Mouse (Mus musculus) MEL (cell line): Measurements from ENCODE around the gene Agfg2. TPM values are rescaled to one million over a fixed set of nuclear protein-coding genes. Genes with fewer than 3 reads are reported as not detected.

Experiments
- DNase-seq: peaks from one replicate; pipeline ENCODE4 v3.0.0; 2011; ENCODE audit warnings: low read depth, low spot score
- H3K27ac ChIP-seq: 2 replicates; pipeline ENCODE4 v1.5.1; 2012; ENCODE audit warnings: low read depth, mild to moderate bottlenecking, control low read depth, low read length, moderate library complexity; ENCODE audit not compliant: control insufficient read depth
- H3K27me3 ChIP-seq, 2 experiments: fragments of 150-350 bp in 1 of 2; sonication (generic) in 1 of 2; 2 replicates each; pipeline ENCODE4 v1.6.1; 2012; ENCODE audit warnings: low read length in 2 of 2, mild to moderate bottlenecking in 2 of 2, improper control_type of control experiment in 1 of 2, moderate library complexity in 1 of 2; ENCODE audit not compliant: insufficient read depth in 2 of 2, control insufficient read depth in 1 of 2
- H3K36me3 ChIP-seq, 2 experiments: 2 replicates each; pipeline ENCODE4 v1.6.1; 2012 to 2014; ENCODE audit warnings: low read length in 2 of 2, improper control_type of control experiment in 1 of 2, inconsistent platforms in 1 of 2, mild to moderate bottlenecking in 1 of 2; ENCODE audit not compliant: insufficient read depth in 2 of 2, control insufficient read depth in 1 of 2
- H3K4me1 ChIP-seq, 2 experiments: fragments of 150-350 bp in 1 of 2; sonication (generic) in 1 of 2; 2 replicates each; pipeline ENCODE4 v1.6.1; 2012; ENCODE audit warnings: low read length in 2 of 2, improper control_type of control experiment in 1 of 2, mild to moderate bottlenecking in 1 of 2; ENCODE audit not compliant: insufficient read depth in 2 of 2, control insufficient read depth in 1 of 2
- H3K4me3 ChIP-seq, 2 experiments: fragments of 150-350 bp in 1 of 2; sonication (generic) in 1 of 2; 2 replicates each; pipeline ENCODE4 v1.5.1; 2012; ENCODE audit warnings: low read depth in 2 of 2, low read length in 2 of 2, mild to moderate bottlenecking in 2 of 2, moderate library complexity in 2 of 2, control low read depth in 1 of 2, improper control_type of control experiment in 1 of 2; ENCODE audit not compliant: control insufficient read depth in 1 of 2, insufficient read depth in 1 of 2
- H3K79me2 ChIP-seq: 2 replicates; pipeline ENCODE4 v1.6.1; 2012; ENCODE audit warnings: mild to moderate bottlenecking, low read length, moderate library complexity; ENCODE audit not compliant: control insufficient read depth, poor library complexity, insufficient read depth
- H3K9ac ChIP-seq: 2 replicates; pipeline ENCODE4 v1.6.1; 2012; ENCODE audit warnings: low read depth, mild to moderate bottlenecking, control low read depth, low read length, moderate library complexity; ENCODE audit not compliant: control insufficient read depth, poor library complexity, severe bottlenecking
- H3K9me3 ChIP-seq: fragments of 150-350 bp; sonication (generic); replicated peaks from 2 replicates; pipeline ENCODE4 v1.6.1; 2012; ENCODE audit warnings: mild to moderate bottlenecking, low read length, improper control_type of control experiment, moderate library complexity; ENCODE audit not compliant: insufficient read depth
- BHLHE40 ChIP-seq: IDR thresholded peaks from 2 replicates; pipeline ENCODE4 v1.6.1; 2012; ENCODE audit warnings: low read depth, mild to moderate bottlenecking, inconsistent platforms, low read length, improper control_type of control experiment, borderline replicate concordance
- ELF1 ChIP-seq: IDR thresholded peaks from 2 replicates; pipeline ENCODE4 v1.6.1; 2014; ENCODE audit warnings: low read depth, mild to moderate bottlenecking, inconsistent platforms, low read length, improper control_type of control experiment, moderate library complexity
- EP300 ChIP-seq, 2 experiments: IDR thresholded peaks; 2 replicates each; pipeline ENCODE4 v1.6.1; 2011; ENCODE audit warnings: improper control_type of control experiment in 2 of 2, low read length in 2 of 2, low read depth in 1 of 2, mild to moderate bottlenecking in 1 of 2
- ETS1 ChIP-seq: IDR thresholded peaks from 2 replicates; pipeline ENCODE4 v1.6.1; 2012; ENCODE audit warnings: low read depth, mild to moderate bottlenecking, inconsistent platforms, low read length, improper control_type of control experiment, moderate library complexity
- GABPA ChIP-seq: IDR thresholded peaks from 2 replicates; pipeline ENCODE4 v1.6.1; 2012; ENCODE audit warnings: low read depth, mild to moderate bottlenecking, inconsistent platforms, low read length, improper control_type of control experiment, moderate library complexity
- GATA1 ChIP-seq: IDR thresholded peaks from 2 replicates; pipeline ENCODE4 v1.6.1; 2011; ENCODE audit warnings: low read depth, low read length, improper control_type of control experiment
- HCFC1 ChIP-seq: IDR thresholded peaks from 2 replicates; pipeline ENCODE4 v1.6.1; 2012; ENCODE audit warnings: low read depth, mild to moderate bottlenecking, inconsistent platforms, low read length, improper control_type of control experiment, moderate library complexity
- JUND ChIP-seq: IDR thresholded peaks from 2 replicates; pipeline ENCODE4 v1.6.1; 2011; ENCODE audit warnings: low read depth, mild to moderate bottlenecking, improper control_type of control experiment, low read length
- MAX ChIP-seq: IDR thresholded peaks from 2 replicates; pipeline ENCODE4 v1.6.1; 2011; ENCODE audit warnings: low read length, improper control_type of control experiment
- MXI1 ChIP-seq: IDR thresholded peaks from 2 replicates; pipeline ENCODE4 v1.6.1; 2011; ENCODE audit warnings: mild to moderate bottlenecking, low read depth, low read length, improper control_type of control experiment
- MYB ChIP-seq: IDR thresholded peaks from 2 replicates; pipeline ENCODE4 v1.6.1; 2011; ENCODE audit warnings: mild to moderate bottlenecking, low read depth, low read length, improper control_type of control experiment
- POLR2AphosphoS5 ChIP-seq: IDR thresholded peaks from 2 replicates; pipeline ENCODE4 v1.6.1; 2012; ENCODE audit warnings: low read depth, borderline replicate concordance, mild to moderate bottlenecking, inconsistent platforms, low read length, moderate library complexity, mixed read lengths
- RAD21 ChIP-seq: IDR thresholded peaks from 2 replicates; pipeline ENCODE4 v1.6.1; 2011; ENCODE audit warnings: mild to moderate bottlenecking, low read depth, low read length, improper control_type of control experiment
- RCOR1 ChIP-seq: IDR thresholded peaks from 2 replicates; pipeline ENCODE4 v1.6.1; 2012; ENCODE audit warnings: low read depth, mild to moderate bottlenecking, inconsistent platforms, low read length, improper control_type of control experiment
- SMC3 ChIP-seq: IDR thresholded peaks from 2 replicates; pipeline ENCODE4 v1.6.1; 2011; ENCODE audit warnings: low read depth, low read length, improper control_type of control experiment
- TCF12 ChIP-seq: IDR thresholded peaks from 2 replicates; pipeline ENCODE4 v1.6.1; 2014; ENCODE audit warnings: low read depth, mild to moderate bottlenecking, inconsistent platforms, low read length, improper control_type of control experiment, moderate library complexity
- UBTF ChIP-seq: IDR thresholded peaks from 2 replicates; pipeline ENCODE4 v1.6.1; 2012; ENCODE audit warnings: low read depth, mild to moderate bottlenecking, inconsistent platforms, low read length, improper control_type of control experiment, moderate library complexity, borderline replicate concordance; ENCODE audit not compliant: insufficient read depth
- ZC3H11A ChIP-seq: IDR thresholded peaks from 2 replicates; pipeline ENCODE4 v1.6.1; 2012; ENCODE audit warnings: low read depth, mild to moderate bottlenecking, inconsistent platforms, low read length, improper control_type of control experiment
- ZNF384 ChIP-seq: IDR thresholded peaks from 2 replicates; pipeline ENCODE4 v1.6.1; 2012; ENCODE audit warnings: low read depth, mild to moderate bottlenecking, inconsistent platforms, low read length, improper control_type of control experiment
- polyA plus RNA-seq, 2 experiments: library from polyadenylated mRNA; stranded (reverse) in 1 of 2; unstranded in 1 of 2; fragments of >175 nt in 1 of 2; fragments of >200 nt in 1 of 2; gene quantifications; 2 replicates each; pipeline versions ENCODE4 v1.2.1 to v1.2.4; 2012; ENCODE audit warnings: low replicate concordance in 2 of 2, low read depth in 1 of 2; ENCODE audit not compliant: insufficient read length in 2 of 2, insufficient read depth in 1 of 2, missing spikeins in 1 of 2
- total RNA-seq: library from RNA; depleted of rRNA; stranded (reverse); fragments of 300-350 nt; gene quantifications from 2 replicates; pipeline ENCODE4 v1.2.3, GENCODE M21; 2012

Agfg2 gene
- total and polyA plus RNA-seq, 3 experiments: 30.0 to 38.9 TPM; not detected in 1

GRCm38 (mm10) chr5:137715685-137716084, 31.2 kb upstream of the Agfg2 start:
- H3K27ac ChIP-seq: no peak overlapping the region
- H3K4me3 ChIP-seq: no peak overlapping the region
- DNase-seq: no peak
- no peaks in the 10 kb centered on the region for H3K27me3 ChIP-seq
- no peaks in the 10 kb centered on the region for H3K9me3 ChIP-seq
- peaks cover 5 to 14% of the 10 kb centered on the region in 2 experiments for H3K4me1 ChIP-seq
- TF ChIP-seq ZC3H11A (no peak), BHLHE40 (no peak), HCFC1 (no peak), UBTF (no peak), GATA1 (no peak), MXI1 (no peak), ELF1 (no peak), TCF12 (no peak), POLR2AphosphoS5 (no peak)
- no peaks in the 10 kb centered on the region for H3K79me2 ChIP-seq
- no peak overlapping the region for H3K9ac ChIP-seq
- peaks cover 0 to 8% of the 10 kb centered on the region in 2 experiments; a peak in 2 of 4 replicates for H3K36me3 ChIP-seq

GRCm38 (mm10) chr5:137713454-137713853, 28.9 kb upstream of the Agfg2 start:
- H3K36me3 ChIP-seq: no peaks in the 10 kb centered on the region
- no peak for TF ChIP-seq MYB
- no peak for TF ChIP-seq EP300 (IDR thresholded peaks at IDR 0.05; ENCODE audit: low read depth in 1 of 2, low read length in 2 of 2)
- no peak for TF ChIP-seq GABPA
- no peak for TF ChIP-seq POLR2AphosphoS5
- no peak for TF ChIP-seq SMC3
- TF ChIP-seq ELF1: no peak
- no peak for TF ChIP-seq RCOR1
- TF ChIP-seq ZNF384: no peak
- no peak for TF ChIP-seq RAD21
- TF ChIP-seq ETS1: no peak
- no peak for TF ChIP-seq HCFC1
- TF ChIP-seq MAX: no peak
- no peak for TF ChIP-seq JUND
- H3K27me3 ChIP-seq: no peaks in the 10 kb centered on the region
- no peak overlapping the region for H3K27ac ChIP-seq
- no peak overlapping the region for H3K9ac ChIP-seq
- no peaks in the 10 kb centered on the region for H3K79me2 ChIP-seq
- H3K9me3 ChIP-seq: no peaks in the 10 kb centered on the region
- no peaks in the 10 kb centered on the region for H3K4me1 ChIP-seq
- no peak for DNase-seq
- no peak overlapping the region for H3K4me3 ChIP-seq
